Mouse (Mus musculus) ovary, postnatal 36 days (tissue): Measurements from ENCODE around the gene Tmem212.

Experiments used
- DNase-seq: peaks from one replicate; pipeline ENCODE4 v3.0.0; 2022; ENCODE audit warnings: low spot score, mixed read lengths

The Tmem212 gene

DNA sequence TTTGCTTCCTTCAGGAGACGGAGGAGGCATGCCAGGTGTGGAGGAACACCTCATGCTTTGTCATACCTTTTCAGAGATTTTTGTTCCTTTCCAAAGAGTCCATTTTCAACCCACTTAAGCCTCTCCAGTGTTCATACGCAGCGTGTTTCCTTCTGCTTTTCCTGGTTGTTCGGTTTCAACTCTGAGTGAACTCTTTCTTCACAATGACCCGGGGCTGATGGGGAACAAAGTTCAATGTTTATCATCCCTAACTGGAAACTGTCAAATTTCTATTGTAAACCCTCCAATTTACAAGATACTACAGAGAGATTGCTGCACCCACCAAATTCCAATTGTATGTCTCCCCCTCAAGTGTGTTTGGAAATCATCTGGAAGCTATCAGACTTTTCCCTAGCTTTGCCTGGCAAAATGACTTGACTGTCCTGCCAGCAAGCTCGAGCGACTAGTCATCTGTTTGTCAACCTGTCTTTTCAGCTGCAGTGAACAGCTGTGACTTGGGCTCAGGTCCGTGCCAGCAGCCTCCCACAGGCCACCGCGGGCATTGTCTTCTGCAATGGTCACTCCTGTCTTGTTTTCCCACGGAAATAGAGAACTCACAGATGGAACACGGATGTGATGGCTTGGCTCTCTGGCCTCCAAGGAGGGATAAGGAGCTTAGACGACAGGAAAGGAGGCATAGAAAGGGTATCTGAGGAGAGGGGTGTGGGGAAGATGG, 3.0 kb upstream of the Tmem212 start:
- DNase-seq: peak; percentile 44

- peak; percentile 40 for DNase-seq
Measured at GRCm38 (mm10) chr3:27898178-27898577, 2.0 kb upstream of the Tmem212 start.

DNA sequence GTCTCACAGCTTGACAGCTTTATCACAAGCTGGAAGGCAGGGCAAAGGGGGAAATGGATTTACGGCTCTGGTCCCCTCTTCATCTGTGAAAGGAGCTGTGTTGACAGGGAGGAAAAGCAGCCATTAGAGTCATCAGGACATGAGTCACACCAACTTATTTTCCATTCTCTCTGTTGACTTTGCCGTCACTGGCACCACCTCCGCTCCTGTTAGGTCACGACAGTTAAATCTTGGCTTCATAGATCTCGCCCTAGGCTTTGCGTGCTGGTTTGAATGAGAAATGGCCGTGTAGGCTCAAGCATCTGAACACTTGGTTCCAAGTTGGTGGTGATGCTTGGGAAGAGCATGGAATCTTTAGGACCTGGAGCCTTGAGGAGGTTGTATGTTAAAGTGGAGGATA, 9.6 kb downstream of the Tmem212 start:
- DNase-seq: no peak

DNA sequence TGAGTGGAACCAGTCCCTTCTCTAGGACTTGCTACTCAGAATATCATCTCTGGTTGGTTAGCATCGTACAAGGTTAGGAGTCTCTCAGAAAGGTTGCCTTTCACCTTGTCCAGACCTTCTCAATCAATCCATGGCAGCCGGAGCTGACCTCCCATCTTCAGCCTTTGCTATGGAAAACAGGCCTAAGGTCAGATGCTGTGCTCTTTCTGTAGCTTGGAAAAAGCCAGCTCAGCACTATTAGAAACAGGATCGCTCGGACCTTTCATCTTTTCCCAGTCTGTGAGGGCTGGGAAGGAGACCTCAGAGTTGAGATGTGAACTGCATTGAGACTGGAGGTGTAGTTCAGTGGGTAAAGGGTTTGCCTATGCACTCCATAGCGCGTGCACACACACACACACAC, 10.6 kb downstream of the Tmem212 start:
- DNase-seq: no peak

GRCm38 (mm10) chr3:27881897-27882835, 14.0 kb downstream of the Tmem212 start:
- no peak for DNase-seq

DNA sequence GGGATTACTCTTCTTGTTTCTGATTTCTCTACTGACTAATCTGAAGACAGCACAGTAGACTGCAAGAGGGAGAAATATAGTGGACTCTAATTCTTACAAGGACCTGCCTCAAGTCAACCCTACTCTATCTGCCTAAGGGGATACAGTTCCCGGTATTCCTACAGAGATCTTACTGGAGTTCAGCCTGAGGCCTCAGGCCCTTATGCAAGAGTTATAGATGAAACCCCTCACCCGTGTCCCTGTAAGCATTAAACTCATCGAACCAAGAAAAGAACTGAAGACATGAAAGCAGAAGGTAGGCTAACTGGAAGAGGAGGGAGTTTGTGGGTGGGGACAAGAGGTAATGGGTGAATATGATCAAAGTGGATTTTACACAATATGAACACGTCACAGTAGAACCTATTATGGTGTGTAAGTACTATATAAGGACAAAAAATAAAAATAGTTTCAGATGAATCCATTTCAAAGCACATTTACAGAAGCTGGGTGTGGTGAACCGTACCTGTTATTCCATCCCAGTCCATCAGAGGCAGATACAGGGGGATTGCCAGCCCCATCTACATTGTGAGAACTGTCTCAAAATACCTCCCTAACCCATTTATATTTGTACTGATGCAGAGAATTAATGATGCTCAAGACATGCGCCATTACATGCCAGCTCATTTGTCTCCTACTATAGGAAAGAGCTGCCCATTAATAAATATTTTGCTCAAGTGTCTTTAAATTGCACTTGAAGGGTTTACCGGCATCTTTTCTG, 17.1 kb downstream of the Tmem212 start:
- DNase-seq: no peak

GRCm38 (mm10) chr3:27873268-27874073, 22.7 kb downstream of the Tmem212 start:
- no peak for DNase-seq

DNA sequence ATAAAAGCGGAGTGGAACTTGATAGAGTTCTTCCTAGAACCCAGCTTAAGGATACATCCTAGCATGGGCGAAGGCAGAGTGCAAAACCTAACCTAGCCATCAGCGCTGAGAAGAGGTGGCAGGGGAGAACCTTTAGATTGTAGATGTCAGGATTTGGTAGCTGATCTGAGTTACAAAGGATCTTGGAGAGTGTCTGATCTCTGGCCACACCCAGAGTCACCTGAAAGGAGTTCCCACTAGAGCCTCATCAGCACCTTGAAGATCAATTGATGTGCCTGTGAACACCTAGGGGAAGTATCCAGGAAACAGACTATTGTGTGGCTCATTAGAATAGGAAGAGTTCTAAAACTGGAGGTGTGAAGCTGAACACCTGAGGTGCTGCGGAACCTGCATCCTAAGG, 23.7 kb downstream of the Tmem212 start:
- no peak for DNase-seq

- no peak for DNase-seq
Measured at GRCm38 (mm10) chr3:27871891-27872290, 24.3 kb downstream of the Tmem212 start.

GRCm38 (mm10) chr3:27871371-27871770, 24.8 kb downstream of the Tmem212 start:
- DNase-seq: no peak

DNA sequence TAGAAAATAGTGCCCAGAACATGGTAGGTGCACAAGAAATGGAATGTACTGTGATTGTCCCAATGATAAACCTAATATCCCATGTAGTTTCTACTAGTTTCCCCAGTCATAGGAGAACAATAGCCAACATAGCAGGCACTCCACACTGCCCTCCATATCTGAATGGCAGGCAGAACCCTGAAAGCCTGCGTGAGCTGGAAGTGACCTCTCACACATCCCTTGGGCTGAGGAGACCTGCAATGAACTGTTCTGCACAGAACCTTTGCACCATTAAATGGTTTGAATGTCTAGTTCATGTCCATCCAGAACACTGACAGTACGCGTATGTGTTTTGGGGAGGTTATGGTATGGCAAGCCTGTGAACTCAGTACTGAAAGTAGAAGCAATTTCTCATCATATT, 27.5 kb downstream of the Tmem212 start:
- DNase-seq: no peak

- DNase-seq: no peak
Measured at GRCm38 (mm10) chr3:27867731-27868130, 28.4 kb downstream of the Tmem212 start.

GRCm38 (mm10) chr3:27862821-27863740, 33.1 kb downstream of the Tmem212 start:
- peak; percentile 60 for DNase-seq

DNA sequence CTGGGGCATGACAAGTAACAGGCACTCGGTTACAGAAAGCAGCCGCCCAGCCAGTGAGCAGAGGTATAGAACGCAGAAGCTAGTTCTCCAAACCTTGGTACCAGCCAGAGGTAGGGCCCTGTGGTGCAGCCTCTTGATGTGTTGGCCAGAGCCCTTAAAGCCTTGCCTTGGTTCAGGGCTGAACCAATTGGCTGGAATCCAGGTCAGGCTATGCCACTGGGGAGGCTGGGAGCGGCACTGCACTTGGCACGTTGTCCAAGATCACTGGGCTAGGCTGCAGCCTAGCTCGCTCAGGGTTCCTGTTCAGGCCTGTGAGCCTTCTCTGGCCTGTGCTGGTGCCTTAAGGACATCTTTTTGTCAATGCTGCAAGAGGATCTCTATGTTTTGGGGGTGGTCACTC, 34.6 kb downstream of the Tmem212 start:
- peak; percentile 86 for DNase-seq

DNA sequence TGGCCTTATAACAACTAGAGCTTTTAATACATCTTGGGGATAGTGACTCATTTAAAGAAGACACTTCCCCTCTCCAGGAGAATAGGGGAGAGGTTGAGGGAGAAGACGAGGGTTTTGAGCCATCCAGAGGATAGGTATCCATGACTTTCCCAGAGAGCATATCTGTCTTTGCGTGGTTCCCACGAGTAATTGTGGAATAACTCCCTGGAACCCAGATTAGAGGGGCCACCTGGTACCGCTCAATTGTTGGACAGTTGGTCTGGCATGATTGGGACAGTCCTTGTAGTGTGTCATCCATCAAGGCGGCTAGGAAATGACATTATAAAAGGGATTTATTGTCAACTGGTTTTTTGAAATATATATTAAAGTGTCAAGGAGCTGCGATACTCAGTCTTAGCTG, 35.1 kb downstream of the Tmem212 start:
- DNase-seq: no peak

- DNase-seq: no peak
Measured at GRCm38 (mm10) chr3:27859161-27859561, 37.0 kb downstream of the Tmem212 start.

DNA sequence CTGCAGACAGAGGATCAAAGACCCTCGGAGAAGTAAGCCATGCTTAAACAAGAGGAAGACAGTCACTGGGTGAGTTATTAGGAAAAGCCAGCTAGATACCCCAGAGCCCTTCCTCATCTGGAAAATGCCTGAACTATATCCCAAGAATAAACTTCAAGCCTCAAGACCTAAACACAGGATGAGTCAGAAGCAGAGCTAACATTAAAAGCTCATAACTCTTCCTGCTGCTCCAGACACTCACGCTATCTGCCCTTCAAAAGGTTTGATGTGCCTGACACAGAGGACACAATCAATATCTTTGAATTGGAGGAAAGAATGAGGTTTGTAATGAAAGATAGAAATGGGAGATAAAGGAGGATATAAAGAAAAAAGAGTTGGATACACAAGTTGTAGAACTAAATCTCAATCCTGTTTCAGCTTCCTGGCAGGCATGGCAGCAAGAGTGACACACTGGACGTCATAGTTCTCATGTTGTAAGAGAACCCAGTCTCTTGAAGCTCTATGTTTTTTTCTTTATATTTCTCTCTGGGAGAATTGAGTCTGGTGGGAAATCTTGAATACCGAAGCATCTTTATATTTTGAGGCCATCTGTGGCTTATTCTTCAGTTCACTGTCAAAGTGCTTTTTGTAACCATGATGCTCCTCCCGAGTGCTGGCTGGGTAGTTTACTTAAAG, 37.6 kb downstream of the Tmem212 start:
- DNase-seq: no peak

DNA sequence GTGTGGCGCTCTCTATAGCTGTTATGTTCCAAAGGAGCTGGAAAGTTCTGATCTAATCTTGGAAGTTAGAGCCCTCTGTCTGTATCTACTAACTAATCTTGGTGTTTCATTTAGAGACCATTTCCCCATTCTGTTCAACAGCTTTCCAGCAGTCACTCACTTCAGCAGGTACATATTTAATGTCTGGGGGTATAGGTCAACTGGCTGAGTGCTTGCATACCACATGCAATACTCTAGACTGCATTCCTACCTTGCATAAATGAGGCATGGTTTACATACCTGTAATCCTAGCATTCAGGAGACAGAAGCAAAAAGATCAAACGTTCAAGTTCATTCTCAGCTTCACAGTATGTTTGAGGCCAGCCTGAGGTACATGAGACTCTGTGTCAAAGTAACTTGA, 39.9 kb downstream of the Tmem212 start:
- no peak for DNase-seq

GRCm38 (mm10) chr3:27854431-27855180, 41.6 kb downstream of the Tmem212 start:
- DNase-seq: no peak
